Mouse (Mus musculus) kidney, adult 18-20 months (tissue): ENCODE results near the gene Mgst2.

Experiments
- DNase-seq: peaks from one replicate; pipeline ENCODE4 v3.0.0; 2021

Mgst2 gene

DNA sequence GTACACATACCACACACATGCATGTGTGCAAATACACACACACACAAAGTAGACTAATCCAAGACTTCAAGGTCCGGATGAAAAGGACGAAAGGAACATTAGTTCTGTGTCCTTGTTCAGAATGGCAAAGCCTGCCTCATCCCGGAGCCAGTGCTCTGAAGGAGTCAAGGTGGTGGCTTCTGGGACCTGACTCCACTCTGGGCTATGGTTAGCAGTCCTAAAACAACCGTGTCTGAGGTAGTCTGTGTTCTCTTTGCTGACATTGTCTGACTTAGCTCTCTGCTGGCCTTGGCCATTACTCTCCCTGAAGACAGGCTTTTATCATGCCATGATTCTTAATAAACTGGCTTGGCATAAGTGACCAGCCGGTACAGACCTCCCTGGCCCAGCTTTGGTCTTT lies 745 bp upstream of the Mgst2 start:
- DNase-seq: no peak

DNA sequence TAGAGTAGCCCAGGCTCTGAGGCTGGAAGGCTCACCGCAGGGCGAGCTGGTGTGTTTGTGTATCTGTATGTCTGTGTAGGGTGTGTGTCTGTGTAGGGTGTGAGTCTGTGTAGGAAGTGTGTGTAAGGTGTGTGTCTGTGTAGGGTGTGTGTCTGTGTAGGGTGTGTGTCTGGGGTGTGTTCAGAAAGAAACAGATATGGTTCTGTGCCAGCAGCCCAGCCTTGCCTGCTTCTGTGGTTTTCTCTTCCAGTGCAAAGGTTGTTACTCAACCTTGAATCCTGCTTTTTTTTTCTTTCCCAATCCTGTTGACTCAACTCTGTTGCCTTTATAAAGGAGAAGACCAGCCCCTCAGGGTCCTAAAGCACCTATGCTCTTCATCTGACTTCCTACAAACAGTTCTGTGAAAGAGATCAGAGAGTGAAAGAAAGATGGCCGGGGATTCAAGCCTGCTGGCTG lies 689 bp downstream of the Mgst2 start:
- no peak for DNase-seq

DNA sequence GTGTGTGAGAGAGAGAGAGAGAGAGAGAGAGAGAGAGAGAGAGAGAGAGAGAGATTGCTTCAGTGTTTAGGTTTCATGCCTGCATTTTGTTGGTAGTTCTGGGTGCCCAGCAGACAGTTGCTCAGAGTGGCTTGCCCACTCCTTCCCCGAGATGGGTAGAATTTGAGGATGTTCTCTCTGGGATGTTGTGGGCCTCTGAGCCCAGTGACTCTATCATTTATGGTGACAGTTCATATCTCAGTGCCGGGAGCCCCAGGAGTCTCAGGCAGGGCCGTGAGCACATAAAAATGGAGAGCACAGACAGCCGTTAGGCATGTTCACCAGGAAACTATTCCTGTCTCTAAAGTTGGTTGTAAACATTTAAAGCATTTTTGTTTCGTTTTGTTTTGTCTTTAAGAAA lies 1.2 kb downstream of the Mgst2 start:
- no peak for DNase-seq

DNA sequence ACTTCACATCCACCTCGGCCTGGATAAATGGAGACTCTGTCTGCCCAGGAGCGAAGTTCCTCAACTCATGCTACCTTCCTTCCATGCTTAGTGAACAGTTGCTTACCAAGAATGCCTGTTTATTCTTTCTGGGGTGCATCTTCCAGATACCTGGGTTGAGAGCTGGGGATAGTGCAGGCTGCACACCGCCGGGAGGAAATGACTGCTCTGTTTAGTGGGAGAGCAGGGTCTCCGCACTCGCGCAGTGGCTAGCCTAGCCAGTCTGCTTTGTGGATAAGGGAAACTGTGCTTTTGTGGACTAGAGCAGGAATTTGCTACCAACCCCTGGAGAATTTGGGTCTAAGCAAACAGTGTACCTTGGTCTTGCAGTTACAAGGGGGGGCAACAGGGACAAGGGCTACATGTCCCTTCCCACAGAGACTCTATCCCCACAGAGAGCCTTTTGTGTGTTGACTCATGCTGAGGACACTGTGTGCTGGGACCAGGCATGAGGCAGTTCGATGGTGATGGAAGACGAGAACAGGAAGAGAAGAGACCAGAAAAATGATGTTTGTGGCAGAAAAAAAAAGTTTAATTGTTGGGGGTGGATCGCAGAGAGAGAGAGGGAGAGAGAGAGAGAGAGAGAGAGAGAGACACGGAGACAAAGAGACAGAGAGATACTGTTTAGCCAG lies 1.9 kb downstream of the Mgst2 start:
- no peak for DNase-seq

DNA sequence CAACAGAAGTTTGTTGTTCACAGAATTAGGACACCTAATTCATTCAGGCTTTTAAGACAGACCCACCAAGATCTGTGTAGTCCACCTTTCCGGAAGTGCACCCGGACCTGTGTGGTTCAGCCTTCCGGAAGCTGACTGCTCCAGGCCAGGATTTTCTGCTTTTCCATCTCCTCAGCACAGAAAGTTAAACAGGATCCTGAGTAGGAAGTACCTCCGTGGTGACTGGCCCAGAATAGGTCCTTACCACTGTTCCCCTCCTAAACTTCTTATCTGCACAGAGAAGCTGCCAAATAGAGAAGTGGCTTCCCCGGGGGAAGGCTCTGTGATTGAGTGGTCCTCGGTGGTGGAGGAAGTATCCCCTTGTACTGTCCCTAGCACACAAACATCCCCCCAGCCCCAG lies 2.4 kb downstream of the Mgst2 start:
- no peak for DNase-seq

DNA sequence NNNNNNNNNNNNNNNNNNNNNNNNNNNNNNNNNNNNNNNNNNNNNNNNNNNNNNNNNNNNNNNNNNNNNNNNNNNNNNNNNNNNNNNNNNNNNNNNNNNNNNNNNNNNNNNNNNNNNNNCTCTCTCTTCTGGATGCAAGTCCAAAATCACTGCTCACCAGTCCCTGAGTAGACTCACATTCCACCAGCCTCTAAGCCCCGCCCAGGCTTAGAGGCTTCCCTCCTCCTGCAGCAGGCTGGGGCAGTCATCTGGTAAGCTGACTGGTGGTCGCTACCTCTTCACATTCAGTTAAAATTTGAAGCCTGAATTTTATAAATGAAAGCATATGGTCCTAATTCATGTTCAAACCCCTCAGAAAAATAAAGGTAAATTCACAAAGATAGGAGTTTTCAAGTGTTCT lies 8.4 kb downstream of the Mgst2 start:
- DNase-seq: no peak

DNA sequence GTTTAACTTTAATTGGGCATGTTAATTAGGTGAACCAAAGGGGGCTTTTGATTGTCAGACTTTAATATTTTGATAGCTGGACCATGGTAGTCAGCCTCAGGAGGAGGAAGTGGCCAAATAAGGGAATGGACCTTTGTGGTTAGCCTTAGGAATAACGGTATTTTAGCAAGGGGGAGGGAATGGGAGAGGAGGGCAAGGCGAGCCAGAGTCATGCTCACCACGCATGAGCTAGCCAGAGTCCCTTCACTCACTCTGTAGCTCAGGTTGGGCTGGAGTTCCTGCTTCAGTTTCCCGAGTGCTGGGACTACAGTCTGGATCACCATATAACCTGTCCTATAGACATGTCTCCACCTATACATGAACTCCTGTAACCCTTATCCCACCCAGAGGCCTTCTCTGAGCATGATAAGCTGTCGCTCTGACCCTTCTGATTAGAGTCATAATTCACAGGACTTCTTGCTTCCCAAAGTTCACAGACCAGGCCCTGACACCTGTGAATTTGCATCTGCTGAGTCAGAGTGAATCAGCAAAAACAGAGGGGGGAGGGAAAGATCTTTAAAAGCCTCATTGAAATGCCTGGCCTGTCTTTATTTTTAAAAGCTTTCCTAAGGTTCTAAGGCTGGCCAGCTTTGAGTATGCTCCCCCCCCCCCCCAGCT lies 10.4 kb downstream of the Mgst2 start:
- DNase-seq: no peak

DNA sequence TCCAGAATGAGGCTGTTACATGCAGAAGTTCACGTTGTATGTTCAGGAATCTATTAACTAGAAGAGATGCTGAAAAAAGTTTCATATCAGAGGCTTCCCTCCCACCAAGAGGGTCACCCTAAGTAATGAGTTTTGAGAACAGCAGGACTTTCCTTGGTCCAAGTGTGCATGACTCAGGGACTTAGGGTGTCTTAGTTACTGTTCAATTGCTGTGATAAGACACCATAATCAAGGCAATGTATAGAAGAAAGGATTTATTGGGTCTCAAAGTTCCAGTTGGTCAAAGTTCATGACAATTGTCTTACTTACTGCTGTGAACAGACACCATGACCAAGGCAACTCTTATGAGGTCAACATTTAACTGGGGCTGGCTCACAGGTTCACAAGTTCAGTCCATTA lies 10.9 kb downstream of the Mgst2 start:
- no peak for DNase-seq

DNA sequence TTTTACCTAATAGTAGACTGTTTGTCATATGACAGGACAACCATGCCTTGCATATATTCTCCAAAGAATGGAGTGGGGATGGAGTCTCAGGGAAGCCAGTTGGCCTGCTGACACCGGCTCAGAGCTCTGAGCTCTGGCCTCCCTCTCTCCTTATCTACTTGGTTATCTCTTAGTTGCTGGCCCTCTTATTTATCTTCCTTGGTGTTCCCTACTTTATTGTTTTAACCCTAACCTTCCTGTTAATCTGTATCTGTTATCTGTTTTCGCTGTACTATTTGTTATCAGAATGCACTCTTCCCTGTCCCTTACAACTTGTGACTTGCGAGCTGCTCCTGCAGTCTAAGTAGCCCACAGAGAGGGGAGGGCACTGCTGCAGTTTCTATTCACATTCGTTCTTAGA lies 12.5 kb downstream of the Mgst2 start:
- no peak for DNase-seq

DNA sequence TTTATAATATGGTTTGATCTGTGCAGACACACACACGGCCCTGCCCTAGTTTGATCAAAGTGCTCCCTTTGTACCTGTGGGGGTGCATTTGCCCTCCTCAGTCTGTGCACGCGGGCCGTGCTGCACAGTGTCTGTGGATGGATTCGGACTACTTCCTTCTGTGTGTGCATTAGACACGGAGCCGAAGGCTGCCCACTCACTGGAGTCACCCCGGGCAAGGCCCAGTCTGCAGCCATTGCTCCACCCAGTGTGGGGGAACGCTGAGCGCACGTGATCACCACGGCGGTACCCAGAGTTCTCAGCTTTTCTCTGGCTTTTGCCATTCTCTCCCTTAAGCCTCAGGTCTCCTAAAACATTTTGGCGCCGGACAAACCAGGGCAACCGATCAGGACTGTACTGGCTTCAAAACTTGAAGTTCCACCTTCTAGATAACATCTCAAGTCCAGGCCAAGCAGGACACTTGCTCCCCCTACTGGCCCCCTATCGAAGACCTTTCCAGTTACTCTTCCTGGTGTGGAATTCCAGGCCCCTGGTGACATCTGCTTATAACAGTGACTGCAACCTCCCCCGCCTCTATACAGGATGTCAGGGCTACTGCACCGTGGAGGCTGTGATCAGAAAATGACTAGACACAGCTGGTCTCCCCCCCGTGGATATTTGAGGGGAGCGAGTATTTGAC lies 13.4 kb downstream of the Mgst2 start:
- peak; percentile 71 for DNase-seq

DNA sequence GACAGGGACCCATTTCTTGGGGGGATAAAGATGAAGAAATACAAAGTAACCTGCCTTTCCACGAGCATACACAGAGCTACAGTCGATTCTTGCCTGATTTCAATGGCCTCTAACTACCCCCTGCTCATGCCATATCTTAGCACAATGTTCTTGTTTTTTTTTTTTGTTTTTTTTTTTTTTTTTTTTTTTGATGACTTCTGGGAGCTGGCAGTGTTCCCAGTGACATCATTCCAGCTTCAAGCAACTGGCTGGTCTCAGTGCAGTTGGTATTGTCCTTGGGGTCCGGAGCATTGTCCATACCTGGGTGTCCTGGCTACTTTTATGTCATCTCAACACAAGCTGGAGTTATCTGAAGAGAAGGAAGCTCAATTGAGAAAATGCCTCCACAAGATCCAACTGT lies 14.8 kb downstream of the Mgst2 start:
- DNase-seq: no peak

DNA sequence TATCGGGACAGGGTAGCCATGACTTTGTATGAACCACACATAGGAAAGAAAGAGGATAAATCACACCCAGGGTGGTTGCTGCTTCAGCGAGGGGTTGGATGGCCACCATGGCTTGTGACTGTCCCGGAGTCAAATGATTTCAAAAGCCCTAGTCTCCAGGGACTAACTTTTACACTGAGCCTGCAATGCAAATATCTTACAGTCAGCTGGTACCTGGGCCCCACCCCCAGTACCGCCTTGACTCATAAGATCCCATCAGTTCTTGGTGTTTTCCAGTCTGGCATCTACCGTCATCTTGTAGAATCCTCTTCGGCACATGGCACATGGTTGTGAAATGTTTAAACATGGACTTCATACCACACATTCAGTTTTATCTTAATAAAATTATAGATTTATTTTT lies 25.4 kb downstream of the Mgst2 start:
- DNase-seq: no peak

DNA sequence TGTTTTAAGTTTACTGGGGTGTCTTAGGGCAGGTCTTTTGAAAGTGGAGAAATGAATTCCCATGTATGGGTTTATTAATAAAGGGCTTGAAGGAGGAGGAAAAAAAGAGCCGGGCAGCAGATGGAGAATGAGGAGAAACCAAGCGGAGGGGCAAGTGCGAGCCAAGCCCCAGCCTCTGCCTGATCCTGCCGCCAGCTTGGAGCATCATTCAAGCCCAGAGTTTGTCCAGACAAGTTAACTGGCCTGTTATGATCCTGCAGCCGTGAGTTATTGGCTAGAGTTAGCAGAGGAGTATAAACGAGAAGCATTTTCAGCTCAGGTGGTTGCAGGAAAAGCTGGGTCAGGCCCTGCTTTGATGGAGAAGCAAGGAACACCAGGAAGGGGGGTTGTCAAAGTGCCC lies 26.2 kb downstream of the Mgst2 start:
- DNase-seq: no peak

DNA sequence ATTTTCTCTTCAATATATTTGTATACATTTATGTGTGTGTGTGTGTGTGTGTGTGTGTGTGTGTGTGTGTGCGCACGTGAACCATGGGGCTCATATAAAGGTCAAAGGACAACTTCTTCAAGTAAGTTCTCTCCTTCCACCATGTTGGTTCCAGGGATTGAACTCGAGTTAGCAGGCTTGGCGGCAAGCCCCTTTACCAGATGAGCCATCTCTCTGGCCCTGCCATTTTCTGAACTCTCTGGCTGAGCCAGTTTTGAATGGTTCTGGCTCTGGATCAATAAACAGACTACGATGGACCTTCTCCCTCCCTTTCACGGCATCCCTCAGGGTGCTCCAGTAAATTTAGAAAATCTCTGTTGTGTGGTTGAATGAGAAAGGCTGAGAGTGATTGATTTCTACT lies 26.6 kb downstream of the Mgst2 start:
- DNase-seq: no peak

DNA sequence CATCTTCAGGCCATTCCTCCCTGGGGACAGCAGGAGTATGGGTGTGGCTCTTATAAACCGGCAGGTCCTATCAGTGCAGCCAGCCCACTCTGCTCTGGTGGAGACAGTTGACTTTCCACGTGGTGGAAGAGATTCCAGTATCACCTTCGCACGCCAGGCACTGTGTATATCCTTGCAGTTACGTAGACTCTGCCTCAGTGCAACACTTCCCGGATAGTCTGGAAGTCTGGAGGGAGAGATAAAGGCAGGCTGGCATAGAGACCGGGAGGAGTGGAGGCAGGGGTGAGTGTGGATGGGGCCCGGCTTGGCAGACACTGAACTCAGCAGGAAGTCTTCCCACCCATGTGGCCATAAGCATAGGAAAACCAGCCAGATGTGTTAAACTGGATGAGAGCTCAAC lies 28.6 kb downstream of the Mgst2 start:
- no peak for DNase-seq

DNA sequence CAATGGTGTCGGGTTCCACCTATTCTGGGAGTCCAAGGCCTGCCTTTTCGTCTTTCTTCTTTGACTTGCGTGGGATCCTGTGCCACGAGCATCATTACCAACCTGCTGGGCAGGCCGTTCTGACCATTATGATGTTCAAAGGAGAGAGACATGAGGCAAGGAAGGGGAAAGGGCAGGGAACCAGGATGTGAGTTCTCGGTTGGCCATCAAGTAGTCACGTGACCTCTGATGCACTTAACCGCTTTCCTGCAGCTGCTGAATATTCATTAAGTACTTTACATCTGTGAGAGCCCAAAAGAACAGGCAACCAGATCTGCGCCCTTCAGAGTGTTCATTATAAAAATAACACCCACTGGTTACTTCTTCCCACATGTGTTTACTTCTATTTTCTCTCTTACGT lies 33.0 kb downstream of the Mgst2 start:
- DNase-seq: no peak

DNA sequence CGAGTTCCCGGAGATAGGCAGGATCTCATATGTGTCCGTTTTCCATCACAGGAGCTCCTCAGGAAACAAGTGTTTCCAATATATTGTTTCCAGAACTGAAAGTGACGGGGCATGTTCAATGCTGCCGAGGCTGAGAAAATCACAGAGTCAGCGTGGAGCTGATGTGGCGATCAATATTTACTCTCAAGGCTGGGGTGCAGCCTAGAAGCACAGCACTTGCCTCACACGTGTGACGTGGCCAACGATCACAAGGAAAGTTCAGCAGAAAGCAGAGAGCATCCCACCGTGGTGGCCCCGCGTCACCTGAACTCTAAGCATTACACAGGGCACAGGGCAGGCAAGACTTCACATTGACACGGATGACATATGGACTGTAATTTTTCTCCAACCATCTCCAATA lies 34.4 kb downstream of the Mgst2 start:
- DNase-seq: no peak

DNA sequence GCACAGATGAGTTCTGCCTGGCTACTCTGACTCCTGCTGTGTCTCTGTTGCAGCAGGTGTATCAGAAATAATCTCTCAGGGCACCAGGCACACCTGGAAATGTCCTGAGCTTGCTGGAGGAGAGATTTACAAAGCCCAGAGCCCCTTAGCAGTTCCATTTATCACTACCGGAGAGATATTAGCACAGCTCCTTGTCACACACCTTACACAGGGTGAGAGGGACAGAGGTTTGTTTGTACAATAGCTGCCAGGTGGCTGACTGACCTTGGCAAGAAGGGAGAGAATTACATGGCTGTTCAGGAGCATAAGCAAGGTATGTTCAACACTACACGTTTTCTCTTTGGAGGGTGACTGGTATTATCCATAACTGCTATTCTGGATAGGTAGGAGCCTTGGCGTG lies 35.6 kb downstream of the Mgst2 start:
- DNase-seq: no peak

DNA sequence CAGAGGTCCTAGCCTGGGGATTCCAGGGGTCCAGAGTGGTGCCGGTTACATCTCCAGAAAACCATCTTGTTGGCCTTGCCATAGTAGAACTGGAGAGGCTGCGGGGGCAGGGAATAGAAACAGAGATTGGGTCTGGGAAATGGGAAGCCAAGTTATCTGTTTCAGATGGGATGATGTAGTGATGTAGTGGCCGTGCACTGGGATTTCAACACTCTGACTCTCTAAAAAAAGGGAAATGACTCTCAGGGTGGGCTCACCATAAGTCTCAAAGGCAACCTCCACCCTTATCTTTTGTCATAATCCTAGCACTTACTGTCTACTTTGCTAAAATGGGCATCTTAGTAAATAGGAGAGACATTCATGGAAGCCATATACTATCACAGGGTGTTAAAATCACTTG lies 37.8 kb downstream of the Mgst2 start:
- DNase-seq: no peak

DNA sequence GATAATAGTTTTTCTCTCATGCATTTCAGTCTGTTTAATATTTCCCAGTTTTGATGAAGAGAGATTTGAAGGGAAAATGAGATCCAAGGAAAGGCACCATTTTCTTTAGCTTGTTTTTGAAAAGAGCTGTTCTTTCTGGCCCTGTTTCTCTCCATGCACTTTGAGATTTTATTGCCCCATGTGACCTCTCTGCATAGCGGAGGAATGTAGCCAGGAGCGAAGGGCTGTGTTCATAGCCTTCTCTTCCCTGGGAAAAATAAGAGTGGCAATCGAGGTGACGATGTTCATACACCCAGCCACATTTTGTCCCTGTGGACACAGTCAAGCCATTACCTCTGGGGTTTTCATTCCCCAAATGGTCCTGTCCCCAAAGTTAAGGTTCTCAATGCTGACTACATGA lies 40.0 kb downstream of the Mgst2 start:
- DNase-seq: no peak

DNA sequence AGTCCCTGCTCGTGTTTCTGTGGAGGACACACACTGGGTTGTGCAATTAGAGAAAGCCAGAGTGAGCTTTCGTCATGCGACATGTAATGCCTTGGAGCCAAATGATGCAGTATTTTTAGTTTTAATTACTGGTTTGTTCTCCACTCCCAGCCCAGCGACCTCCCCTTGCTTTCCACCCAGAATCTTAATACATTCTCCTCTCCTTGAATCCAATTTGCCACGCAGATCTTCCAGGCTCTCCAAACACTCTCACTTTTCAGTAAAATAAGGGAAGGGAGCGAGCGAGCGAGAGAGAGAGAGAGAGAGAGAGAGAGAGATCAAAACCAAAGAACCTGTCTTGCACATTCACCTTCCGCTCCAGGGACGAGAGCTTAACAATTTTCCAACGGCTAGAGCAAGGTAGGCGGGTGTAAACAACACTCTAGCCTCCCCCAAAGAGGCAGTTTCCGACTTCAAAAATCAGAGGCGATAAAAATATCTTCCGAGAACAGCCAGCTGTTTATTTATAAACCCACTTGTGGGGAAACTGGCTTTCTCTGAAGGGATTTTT lies 40.6 kb downstream of the Mgst2 start:
- DNase-seq: peak; percentile 16

DNA sequence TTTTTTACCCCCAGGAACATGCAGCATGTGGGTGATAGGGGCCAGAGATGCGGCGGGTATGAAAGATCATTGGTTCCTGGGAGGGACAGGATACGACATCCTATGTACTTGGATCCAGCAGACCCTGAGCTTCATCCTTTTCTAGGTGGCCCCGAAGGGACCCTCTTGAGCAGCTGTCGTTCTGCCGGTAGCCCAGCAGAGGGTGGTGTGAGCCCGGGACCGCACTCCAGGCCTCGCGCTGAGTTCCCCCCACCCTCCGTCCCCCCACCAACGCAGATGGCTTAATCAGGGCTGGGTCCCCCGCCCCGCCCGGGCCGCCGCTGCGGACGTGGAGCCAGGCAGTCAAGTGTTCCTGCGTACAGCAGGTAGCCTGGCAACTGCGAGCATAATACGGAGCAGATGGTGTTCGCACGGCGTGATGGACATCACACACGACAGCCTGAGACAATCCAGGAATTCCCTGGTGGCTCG lies 41.2 kb downstream of the Mgst2 start:
- DNase-seq: peak; percentile 63

DNA sequence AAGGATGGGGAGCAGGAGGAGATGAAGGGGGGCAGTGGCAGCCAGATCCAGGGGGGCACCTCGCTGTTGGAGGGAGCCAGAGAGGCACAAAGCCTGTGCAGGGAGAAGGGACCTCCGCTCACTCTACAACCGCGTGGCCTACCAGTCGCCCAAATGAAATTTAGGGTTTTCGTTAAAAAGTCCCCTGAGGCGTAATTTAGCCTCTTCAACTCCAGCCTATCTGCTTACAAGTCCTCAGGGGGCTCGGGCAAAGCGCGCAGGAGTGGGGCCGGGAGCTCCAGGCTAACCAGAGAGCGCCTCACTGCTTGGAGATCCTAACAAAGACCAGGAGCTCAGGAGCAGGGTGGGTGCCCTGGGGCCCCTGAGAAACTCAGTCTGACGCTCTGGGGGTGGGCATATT lies 41.8 kb downstream of the Mgst2 start:
- DNase-seq: no peak

DNA sequence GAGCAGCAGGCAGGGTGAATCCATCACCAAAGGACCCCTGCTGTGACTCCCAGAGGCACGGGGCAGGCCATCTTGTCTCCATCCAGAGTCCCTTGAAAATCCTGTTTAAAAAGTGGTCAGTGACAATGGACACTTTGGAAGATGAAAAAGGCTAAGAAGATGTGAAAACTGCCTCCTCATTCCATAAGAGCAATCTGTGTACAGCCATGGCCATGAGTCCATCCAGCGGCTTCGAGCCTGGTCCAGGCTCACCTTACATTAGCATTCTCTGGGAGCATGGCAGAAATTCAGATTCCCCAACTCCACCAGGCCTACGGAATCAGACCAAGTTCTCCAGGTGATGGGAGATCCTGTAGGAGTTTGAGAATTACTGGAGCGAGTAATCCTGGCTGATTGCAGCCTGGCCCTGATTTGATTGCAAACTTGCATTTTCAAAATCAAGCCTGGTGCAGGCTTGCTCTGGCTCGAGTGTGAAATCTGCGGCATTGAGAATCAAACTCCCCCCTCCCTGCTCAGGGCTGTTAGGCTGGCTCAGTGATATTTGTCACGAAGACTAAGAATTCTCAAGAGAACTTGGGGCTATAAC lies 42.6 kb downstream of the Mgst2 start:
- no peak for DNase-seq
